Mouse (Mus musculus): ENCODE results near the gene Haao.
"Not testable (repeated sequence)": the region's sequence is repeated elsewhere in the genome, so short reads cannot be mapped to it uniquely, and the experiment has no call there.

Haao gene

GRCm38 (mm10) chr17:83866582-83866981, 18.8 kb upstream of the Haao start:
- DNase-seq (ENCODE audit: low read depth, low spot score) = no peak

GRCm38 (mm10) chr17:83865366-83865765, 17.6 kb upstream of the Haao start:
- no peak for DNase-seq (ENCODE audit: low read depth, low spot score)

- peak; percentile 81 for DNase-seq (ENCODE audit: low read depth, low spot score)
These were observed 14.5 kb upstream of the Haao start for GRCm38 (mm10) chr17:83862134-83862881.

- peak; percentile 98 for DNase-seq (ENCODE audit: low read depth, low spot score)
These were observed 13.8 kb upstream of the Haao start for GRCm38 (mm10) chr17:83861444-83862133.

- DNase-seq (ENCODE audit: low read depth, low spot score) = not testable (repeated sequence)
These were observed 13.2 kb upstream of the Haao start for GRCm38 (mm10) chr17:83860968-83861367.

- no peak for DNase-seq (ENCODE audit: low read depth, low spot score)
These were observed 12.5 kb upstream of the Haao start for GRCm38 (mm10) chr17:83860224-83860623.

- no peak for DNase-seq (ENCODE audit: low read depth, low spot score)
These were observed 11.9 kb upstream of the Haao start for GRCm38 (mm10) chr17:83859639-83860038.

- no peak for DNase-seq (ENCODE audit: low read depth, low spot score)
These were observed 10.7 kb upstream of the Haao start for GRCm38 (mm10) chr17:83858413-83858812.

- DNase-seq (ENCODE audit: low read depth, low spot score) = peak; percentile 95
These were observed 6.6 kb upstream of the Haao start for GRCm38 (mm10) chr17:83854284-83854918.

GRCm38 (mm10) chr17:83853831-83854230, 6.1 kb upstream of the Haao start:
- peak; percentile 76 for DNase-seq (ENCODE audit: low read depth, low spot score)

GRCm38 (mm10) chr17:83850864-83851263, 3.1 kb upstream of the Haao start:
- no peak for DNase-seq (ENCODE audit: low read depth, low spot score)

- peak; percentile 96 for DNase-seq (ENCODE audit: low read depth, low spot score)
These were observed 2.7 kb upstream of the Haao start for GRCm38 (mm10) chr17:83850458-83850857.

- DNase-seq (ENCODE audit: low read depth, low spot score) = no peak
These were observed 2.0 kb upstream of the Haao start for GRCm38 (mm10) chr17:83849717-83850116.

- DNase-seq (ENCODE audit: low read depth, low spot score) = peak; percentile 55
These were observed 1.4 kb upstream of the Haao start for GRCm38 (mm10) chr17:83849081-83849675.

GRCm38 (mm10) chr17:83848482-83848881, 719 bp upstream of the Haao start:
- peak; percentile 91 for DNase-seq (ENCODE audit: low read depth, low spot score)

- DNase-seq (ENCODE audit: low read depth, low spot score) = peak; percentile 74
These were observed 663 bp downstream of the Haao start for GRCm38 (mm10) chr17:83847100-83847499.

GRCm38 (mm10) chr17:83846301-83847021, 1.3 kb downstream of the Haao start:
- DNase-seq (ENCODE audit: low read depth, low spot score) = peak; percentile 93

- no peak for DNase-seq (ENCODE audit: low read depth, low spot score)
These were observed 2.2 kb downstream of the Haao start for GRCm38 (mm10) chr17:83845538-83845937.

GRCm38 (mm10) chr17:83843780-83844179, 4.0 kb downstream of the Haao start:
- no peak for DNase-seq (ENCODE audit: low read depth, low spot score)

GRCm38 (mm10) chr17:83841011-83841410, 6.8 kb downstream of the Haao start:
- DNase-seq (ENCODE audit: low read depth, low spot score) = no peak

- DNase-seq (ENCODE audit: low read depth, low spot score) = no peak
These were observed 8.6 kb downstream of the Haao start for GRCm38 (mm10) chr17:83839132-83839531.
